12 mouse cellular contexts compared by ENCODE assay signal in genomic region chr6:127969709-127970108, GRCm38 (mm10).
A peak's percentile ranks its signal among the peaks of the same experiment; 100 is the strongest.
DNase-seq lines count a peak whose midpoint lies in the region; ATAC-seq and TF ChIP-seq lines count a peak whose summit lies in the region.
"Had no signal": no experiment of that assay in that cellular context is flagged by ENCODE, and none has a peak within 500 bp of the region (broad histone marks: within the 10 kb centered on the region; RNA-seq: fewer than 3 reads in every experiment).

No protein-coding gene starts in this region.

- no peak for TF ChIP-seq POLR2A in myocyte (IDR thresholded peaks at IDR 0.05; ENCODE audit: insufficient read length, low read depth)

- H3K27ac ChIP-seq in forebrain, embryonic 15.5 days (replicated peaks): no peak overlapping the region
- H3K27ac ChIP-seq in forebrain, embryonic 10.5 days: no peak overlapping the region
- no peak overlapping the region for H3K27ac ChIP-seq in intestine, embryonic 16.5 days (ENCODE audit: low read length)
- no peak overlapping the region for H3K27ac ChIP-seq in intestine, embryonic 15.5 days
- no peak overlapping the region for H3K27ac ChIP-seq in embryonic facial prominence, embryonic 12.5 days
- H3K27ac ChIP-seq: limb, embryonic 10.5 days; liver, embryonic 15.5 days; neural tube, embryonic 12.5 days had no signal

- no peaks in the 10 kb centered on the region for H3K79me2 ChIP-seq in myocyte (ENCODE audit: control insufficient read depth, insufficient read depth)

- H3K4me3 ChIP-seq in forebrain, embryonic 15.5 days: no peak overlapping the region
- H3K4me3 ChIP-seq in forebrain, embryonic 10.5 days: no peak overlapping the region
- no peak overlapping the region for H3K4me3 ChIP-seq in intestine, embryonic 16.5 days (ENCODE audit: low read length)
- no peak overlapping the region for H3K4me3 ChIP-seq in intestine, embryonic 15.5 days (replicated peaks)
- no peak overlapping the region for H3K4me3 ChIP-seq in embryonic facial prominence, embryonic 12.5 days
- no peak overlapping the region for H3K4me3 ChIP-seq in myocyte
- H3K4me3 ChIP-seq: limb, embryonic 10.5 days; liver, embryonic 15.5 days; neural tube, embryonic 12.5 days had no signal

- H3K4me1 ChIP-seq in forebrain, embryonic 15.5 days: peaks cover 11% of the 10 kb centered on the region
- peaks cover 38% of the 10 kb centered on the region for H3K4me1 ChIP-seq in forebrain, embryonic 10.5 days
- H3K4me1 ChIP-seq in intestine, embryonic 16.5 days (ENCODE audit: control insufficient read depth, insufficient read depth, low read length): peaks cover under 1% of the 10 kb centered on the region; the same call in 1 of the 2 replicates
- 0 out of 2 replicates have a peak, but pooled peaks cover 6% of the 10 kb centered on the region for H3K4me1 ChIP-seq in intestine, embryonic 15.5 days (replicated peaks)
- peaks cover 6% of the 10 kb centered on the region for H3K4me1 ChIP-seq in embryonic facial prominence, embryonic 12.5 days
- H3K4me1 ChIP-seq: liver, embryonic 15.5 days had no signal

- ATAC-seq in forebrain, embryonic 15.5 days (replicated peaks): peak; percentile 30; the same call in 1 of the 2 replicates
- ATAC-seq in intestine, embryonic 16.5 days: no peak
- no peak for ATAC-seq in intestine, embryonic 15.5 days
- 0 out of 2 replicates have a peak, but pooled peaks have one; percentile 17 for ATAC-seq in embryonic facial prominence, embryonic 12.5 days (ENCODE audit: insufficient number of reproducible peaks, insufficient read depth, low FRiP score, low TSS enrichment)
- ATAC-seq: CD4-positive, CD25-positive, alpha-beta regulatory T cell, adult 4 months; midbrain, embryonic 16.5 days had no signal

- no peak for DNase-seq in forebrain, embryonic 10.5 days (ENCODE audit: extremely low spot score, low spot score)
- no peak for DNase-seq in ovary, postnatal 36 days (ENCODE audit: low spot score)

- no peak overlapping the region for H3K4me2 ChIP-seq in forebrain, embryonic 15.5 days (replicated peaks)
- no peak overlapping the region for H3K4me2 ChIP-seq in intestine, embryonic 16.5 days (ENCODE audit: low read depth, low read length)
- no peak overlapping the region for H3K4me2 ChIP-seq in intestine, embryonic 15.5 days (replicated peaks)
- no peak overlapping the region for H3K4me2 ChIP-seq in embryonic facial prominence, embryonic 12.5 days (replicated peaks)
- peak overlapping the region; percentile 40 for H3K4me2 ChIP-seq in myocyte (ENCODE audit: low read depth)
- H3K4me2 ChIP-seq: liver, embryonic 15.5 days; neural tube, embryonic 12.5 days had no signal

- no peaks in the 10 kb centered on the region for H3K9me3 ChIP-seq in forebrain, embryonic 15.5 days
- no peaks in the 10 kb centered on the region for H3K9me3 ChIP-seq in forebrain, embryonic 10.5 days
- no peaks in the 10 kb centered on the region for H3K9me3 ChIP-seq in intestine, embryonic 16.5 days (ENCODE audit: control insufficient read depth, low read length)
- no peaks in the 10 kb centered on the region for H3K9me3 ChIP-seq in intestine, embryonic 15.5 days
- no peaks in the 10 kb centered on the region for H3K9me3 ChIP-seq in embryonic facial prominence, embryonic 12.5 days
- H3K9me3 ChIP-seq: limb, embryonic 10.5 days; liver, embryonic 15.5 days; neural tube, embryonic 12.5 days had no signal

- H3K9ac ChIP-seq in forebrain, embryonic 15.5 days (replicated peaks): no peak overlapping the region
- 0 out of 2 replicates have a peak overlapping the region, but pooled peaks have one; percentile 0 for H3K9ac ChIP-seq in intestine, embryonic 16.5 days (ENCODE audit: low read depth, low read length)
- no peak overlapping the region for H3K9ac ChIP-seq in intestine, embryonic 15.5 days
- H3K9ac ChIP-seq in embryonic facial prominence, embryonic 12.5 days: no peak overlapping the region
- H3K9ac ChIP-seq: liver, embryonic 15.5 days; neural tube, embryonic 12.5 days had no signal

- no peaks in the 10 kb centered on the region for H3K27me3 ChIP-seq in forebrain, embryonic 15.5 days
- no peaks in the 10 kb centered on the region for H3K27me3 ChIP-seq in forebrain, embryonic 10.5 days (ENCODE audit: poor library complexity, severe bottlenecking)
- no peaks in the 10 kb centered on the region for H3K27me3 ChIP-seq in intestine, embryonic 16.5 days (replicated peaks; ENCODE audit: control insufficient read depth, insufficient read depth, low read length)
- H3K27me3 ChIP-seq in intestine, embryonic 15.5 days (replicated peaks): no peaks in the 10 kb centered on the region
- no peaks in the 10 kb centered on the region for H3K27me3 ChIP-seq in embryonic facial prominence, embryonic 12.5 days
- no peaks in the 10 kb centered on the region for H3K27me3 ChIP-seq in myocyte (ENCODE audit: control insufficient read depth, insufficient read depth, insufficient read length)
- H3K27me3 ChIP-seq: liver, embryonic 15.5 days; neural tube, embryonic 12.5 days had no signal

- 76% methylated on average over 7 of the region's 7 CpGs for WGBS in forebrain, embryonic 15.5 days
- WGBS in forebrain, embryonic 10.5 days: 78% methylated on average over 7 of the region's 7 CpGs
- 74% methylated on average over 7 of the region's 7 CpGs for WGBS in intestine, embryonic 16.5 days
- 78% methylated on average over 7 of the region's 7 CpGs for WGBS in intestine, embryonic 15.5 days
- WGBS in embryonic facial prominence, embryonic 12.5 days: 74% methylated on average over 7 of the region's 7 CpGs

- no peak overlapping the region for H3ac ChIP-seq in myocyte (ENCODE audit: control insufficient read depth, insufficient read length)

- H3K36me3 ChIP-seq in forebrain, embryonic 15.5 days: no peaks in the 10 kb centered on the region
- 0 out of 2 replicates have a peak, but pooled peaks cover 2% of the 10 kb centered on the region for H3K36me3 ChIP-seq in forebrain, embryonic 10.5 days (replicated peaks)
- peaks cover 3% of the 10 kb centered on the region; the same call in 1 of the 2 replicates for H3K36me3 ChIP-seq in intestine, embryonic 16.5 days (ENCODE audit: control insufficient read depth, insufficient read depth, low read length)
- peaks cover 8% of the 10 kb centered on the region; the same call in 1 of the 2 replicates for H3K36me3 ChIP-seq in intestine, embryonic 15.5 days
- H3K36me3 ChIP-seq in embryonic facial prominence, embryonic 12.5 days: peaks cover 19% of the 10 kb centered on the region
- peaks cover 2% of the 10 kb centered on the region for H3K36me3 ChIP-seq in myocyte (ENCODE audit: control insufficient read depth, insufficient read depth)
- H3K36me3 ChIP-seq: liver, embryonic 15.5 days; neural tube, embryonic 12.5 days had no signal

TF ChIP-seq in myocyte, 11 proteins besides CTCF, POLR2A, EP300 and RAD21:
- no peak for TF ChIP-seq POLR2AphosphoS2 (IDR thresholded peaks at IDR 0.05; ENCODE audit: insufficient read length, low read depth)
- TF ChIP-seq TCF12 (IDR thresholded peaks at IDR 0.05; ENCODE audit: insufficient read depth, poor library complexity, severe bottlenecking): peak; percentile 94
- peak; percentile 80 to 94 (median 85) for TF ChIP-seq MYOG (IDR thresholded peaks at IDR 0.05; ENCODE audit: control insufficient read depth in 1 of 3, insufficient read depth in 1 of 3, insufficient read length in 2 of 3, low read depth in 2 of 3)
- no peak for TF ChIP-seq USF1 (IDR thresholded peaks at IDR 0.05; ENCODE audit: low read depth)
- peak; percentile 93 to 98 (median 97) for TF ChIP-seq MYOD1 (IDR thresholded peaks at IDR 0.05; ENCODE audit: control insufficient read depth in 1 of 3, insufficient read length in 2 of 3, low read depth in 2 of 3)
- TF ChIP-seq TCF3 (IDR thresholded peaks at IDR 0.05; ENCODE audit: insufficient read length, low read depth): peak; percentile 73

Comparison
In these comparisons a context has a peak if more than half of its experiments do, and no peak if none do; other contexts are left out.
1. ATAC-seq: peak in forebrain, embryonic 15.5 days (single experiment) and embryonic facial prominence, embryonic 12.5 days (single experiment); none in intestine, embryonic 16.5 days (single experiment) and intestine, embryonic 15.5 days (single experiment).